Comparison of ENCODE assay signal across 9 mouse cellular contexts in the genomic region with DNA sequence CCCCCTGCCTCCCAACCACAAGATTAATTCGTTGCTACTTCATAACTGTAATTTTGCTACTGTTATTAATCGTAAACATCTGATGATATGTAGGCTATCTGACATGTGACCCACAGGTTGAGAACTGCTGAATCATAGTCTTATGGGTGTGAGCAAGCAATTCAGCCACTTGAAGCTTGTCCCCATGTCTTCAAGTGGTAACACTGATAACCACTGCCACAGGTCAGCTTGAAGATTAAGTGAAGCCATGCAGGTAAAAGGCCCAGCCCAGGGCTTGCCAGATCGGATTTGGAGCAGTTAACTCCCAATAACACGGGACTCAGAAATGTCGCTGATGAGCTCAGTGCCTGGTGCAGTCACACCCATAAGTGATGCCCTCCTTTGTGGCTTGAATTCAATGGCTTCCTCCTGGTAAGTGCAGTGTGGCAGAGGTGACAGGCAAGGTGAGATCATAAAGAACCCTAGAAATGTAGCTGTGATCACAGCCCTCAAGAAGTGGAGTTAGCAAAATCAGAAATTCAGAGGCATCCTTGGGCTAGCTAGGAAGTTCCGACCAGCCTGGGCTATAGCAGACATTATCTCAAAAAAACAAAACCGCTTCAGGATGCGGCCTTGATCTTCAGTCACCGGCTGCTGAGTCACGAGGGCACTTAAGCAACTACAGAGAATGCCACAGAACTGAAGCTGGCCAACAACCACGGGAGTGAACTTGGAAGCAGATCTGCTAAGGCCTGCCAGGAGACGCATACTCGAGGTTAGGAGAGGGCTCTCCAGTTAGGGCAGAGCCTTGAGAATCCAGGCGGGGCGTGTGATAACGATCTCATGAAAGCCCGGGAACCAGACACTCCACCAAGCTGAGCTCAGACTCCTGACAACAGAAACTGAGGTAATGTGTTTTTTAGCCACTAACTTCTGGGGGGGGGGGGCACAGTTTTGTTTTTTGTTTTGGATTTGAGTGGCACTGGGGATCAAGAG. TPM values are rescaled to one million over a fixed set of nuclear protein-coding genes. Genes with fewer than 3 reads are reported as not detected.
DNase-seq lines count a peak whose midpoint lies in the region; ATAC-seq and TF ChIP-seq lines count a peak whose summit lies in the region.
"Had no signal": no experiment of that assay in that cellular context is flagged by ENCODE, and none has a peak within 500 bp of the region (broad histone marks: within the 10 kb centered on the region; RNA-seq: fewer than 3 reads in every experiment).

No protein-coding gene starts in this region.

- peak overlapping the region; percentile 96 for H3K27ac ChIP-seq in brown adipose tissue, adult 24 weeks (replicated peaks; ENCODE audit: low read depth, low read length)
- peak overlapping the region; percentile 16; the same call in 1 of the 2 replicates for H3K27ac ChIP-seq in heart, embryonic 10.5 days
- peak overlapping the region; percentile 24 for H3K27ac ChIP-seq in stomach, postnatal 0 days (replicated peaks)
- no peak overlapping the region for H3K27ac ChIP-seq in forebrain, embryonic 13.5 days
- H3K27ac ChIP-seq: kidney, postnatal 0 days had no signal

- no peaks in the 10 kb centered on the region for H3K27me3 ChIP-seq in heart, embryonic 10.5 days (ENCODE audit: insufficient read depth, poor library complexity, severe bottlenecking)
- H3K27me3 ChIP-seq in stomach, postnatal 0 days (ENCODE audit: control insufficient read depth, insufficient read depth, low read length), result no peaks in the 10 kb centered on the region
- no peaks in the 10 kb centered on the region for H3K27me3 ChIP-seq in forebrain, embryonic 13.5 days

- WGBS in heart, embryonic 10.5 days, result 49% methylated on average over 17 of the region's 17 CpGs
- WGBS in stomach, postnatal 0 days, result 46% methylated on average over 17 of the region's 17 CpGs
- WGBS in forebrain, embryonic 13.5 days, result 79% methylated on average over 17 of the region's 17 CpGs

- DNase-seq in T-cell, adult 2 months (ENCODE audit: low spot score), result peak; percentile 6
- DNase-seq in heart, embryonic 10.5 days (ENCODE audit: low spot score), result no peak
- DNase-seq in lung, adult 18-20 months, result peak; percentile 94 to 95
- peak; percentile 44 for DNase-seq in stomach, postnatal 0 days (ENCODE audit: low spot score)
- DNase-seq in frontal cortex, postnatal 36 days (ENCODE audit: low spot score in 2 of 2), result no peak
- no peak for DNase-seq in layer of hippocampus, adult 18-20 months (ENCODE audit: low spot score in 2 of 2)

- no peak for TF ChIP-seq CTCF in stomach, postnatal 0 days (IDR thresholded peaks at IDR 0.05; ENCODE audit: low read depth)

- no peak overlapping the region for H3K9ac ChIP-seq in stomach, postnatal 0 days (ENCODE audit: low read length)
- H3K9ac ChIP-seq in forebrain, embryonic 13.5 days, result no peak overlapping the region

- no peak overlapping the region for H3K4me2 ChIP-seq in stomach, postnatal 0 days (replicated peaks; ENCODE audit: low read depth)
- H3K4me2 ChIP-seq in forebrain, embryonic 13.5 days, result no peak overlapping the region

- TF ChIP-seq EP300 in stomach, postnatal 0 days (optimal IDR thresholded peaks at IDR 0.05), result no peak

- peak; percentile 77 for ATAC-seq in stomach, postnatal 0 days (ENCODE audit: low FRiP score, low TSS enrichment)
- no peak for ATAC-seq in forebrain, embryonic 13.5 days

- peaks cover 17% of the 10 kb centered on the region for H3K4me1 ChIP-seq in brown adipose tissue, adult 24 weeks (ENCODE audit: control insufficient read depth, insufficient read depth, insufficient read length, low read length)
- peaks cover 12% of the 10 kb centered on the region for H3K4me1 ChIP-seq in heart, embryonic 10.5 days
- no peaks in the 10 kb centered on the region for H3K4me1 ChIP-seq in stomach, postnatal 0 days (replicated peaks; ENCODE audit: control insufficient read depth, insufficient read depth)
- H3K4me1 ChIP-seq in forebrain, embryonic 13.5 days, result no peaks in the 10 kb centered on the region

- H3K9me3 ChIP-seq in heart, embryonic 10.5 days, result no peaks in the 10 kb centered on the region
- H3K9me3 ChIP-seq in stomach, postnatal 0 days (ENCODE audit: control insufficient read depth, low read length), result no peaks in the 10 kb centered on the region
- no peaks in the 10 kb centered on the region for H3K9me3 ChIP-seq in forebrain, embryonic 13.5 days (replicated peaks)

- H3K4me3 ChIP-seq in brown adipose tissue, adult 24 weeks (ENCODE audit: insufficient read depth, low read depth, low read length), result peak overlapping the region; percentile 41
- H3K4me3 ChIP-seq in heart, embryonic 10.5 days, result no peak overlapping the region
- no peak overlapping the region for H3K4me3 ChIP-seq in stomach, postnatal 0 days (ENCODE audit: low read depth, low read length)
- H3K4me3 ChIP-seq in forebrain, embryonic 13.5 days, result no peak overlapping the region

- H3K36me3 ChIP-seq in heart, embryonic 10.5 days, result no peaks in the 10 kb centered on the region
- H3K36me3 ChIP-seq in stomach, postnatal 0 days (ENCODE audit: control insufficient read depth, insufficient read depth, low read length), result no peaks in the 10 kb centered on the region
- H3K36me3 ChIP-seq in forebrain, embryonic 13.5 days (ENCODE audit: poor library complexity, severe bottlenecking), result no peaks in the 10 kb centered on the region

RNA-seq across cellular contexts. Expression of a gene that starts 46.7 kb away (rescaled TPM):
- polyA plus RNA-seq in brown adipose tissue, adult 24 weeks (2012; ENCODE audit: insufficient read depth, insufficient read length, missing spikeins), result 316 and 541 TPM in 2 replicates
- 0.31 and 0.42 TPM in 2 replicates for polyA plus RNA-seq in heart, embryonic 10.5 days (2016; fragmentation: Nextera tagmentation; extraction: Ambion mirVana)
- polyA plus RNA-seq in stomach, postnatal 0 days (2015; fragmentation: Nextera tagmentation; extraction: Ambion mirVana), result 0.40 and 0.45 TPM in 2 replicates
- not detected in 2 replicates for polyA plus RNA-seq in forebrain, embryonic 13.5 days (2015; fragmentation: Nextera tagmentation; extraction: Ambion mirVana)
- 10 to 100 TPM; 48.7 to 52.6 TPM for total RNA-seq in layer of hippocampus, adult 18-20 months (2021)
- polyA plus RNA-seq: kidney, postnatal 0 days had no signal

RNA-seq across cellular contexts. Expression of a gene that starts 54.2 kb away (rescaled TPM):
- polyA plus RNA-seq in brown adipose tissue, adult 24 weeks (2012; ENCODE audit: insufficient read depth, insufficient read length, missing spikeins), result not detected in 2 replicates
- 0.97 and 1.9 TPM in 2 replicates for polyA plus RNA-seq in heart, embryonic 10.5 days (2016; fragmentation: Nextera tagmentation; extraction: Ambion mirVana)
- 0.36 and 0.46 TPM in 2 replicates for polyA plus RNA-seq in stomach, postnatal 0 days (2015; fragmentation: Nextera tagmentation; extraction: Ambion mirVana)
- 1.4 and 2.0 TPM in 2 replicates for polyA plus RNA-seq in forebrain, embryonic 13.5 days (2015; fragmentation: Nextera tagmentation; extraction: Ambion mirVana)
- 1 to 10 TPM; 1.4 to 1.5 TPM for total RNA-seq in layer of hippocampus, adult 18-20 months (2021)

RNA-seq across cellular contexts. Expression of a gene that starts 59.4 kb away (rescaled TPM):
- polyA plus RNA-seq in brown adipose tissue, adult 24 weeks (2012; ENCODE audit: insufficient read depth, insufficient read length, missing spikeins), result 106 and 152 TPM in 2 replicates
- 43.2 and 60.8 TPM in 2 replicates for polyA plus RNA-seq in heart, embryonic 10.5 days (2016; fragmentation: Nextera tagmentation; extraction: Ambion mirVana)
- 11.1 and 12.5 TPM in 2 replicates for polyA plus RNA-seq in stomach, postnatal 0 days (2015; fragmentation: Nextera tagmentation; extraction: Ambion mirVana)
- polyA plus RNA-seq in forebrain, embryonic 13.5 days (2015; fragmentation: Nextera tagmentation; extraction: Ambion mirVana), result 1.4 and 2.8 TPM in 2 replicates
- 1 to 10 TPM; 2.0 to 5.1 TPM for total RNA-seq in layer of hippocampus, adult 18-20 months (2021)

Comparison
In these comparisons a context has a peak if more than half of its experiments do, and no peak if none do; other contexts are left out.
1. DNase-seq: peak in T-cell, adult 2 months (single experiment), lung, adult 18-20 months (2 of 2) and stomach, postnatal 0 days (single experiment); none in heart, embryonic 10.5 days (single experiment), frontal cortex, postnatal 36 days (0 of 2) and layer of hippocampus, adult 18-20 months (0 of 2).
2. RNA of a gene that starts 46.7 kb away (polyA plus RNA-seq): 316 to 541 TPM in brown adipose tissue, adult 24 weeks; 0.40 to 0.45 TPM in stomach, postnatal 0 days, 0.31 to 0.42 TPM in heart, embryonic 10.5 days and not detected in forebrain, embryonic 13.5 days; every median in the first group is over 100 times any median in the second.